Mouse (Mus musculus) adrenal gland, postnatal 14 days (tissue): ENCODE results near the gene 4930558K02Rik. TPM values are rescaled to one million over a fixed set of nuclear protein-coding genes. Genes with fewer than 3 reads are reported as not detected.

ENCODE experiments used
- DNase-seq: peaks from one replicate; pipeline ENCODE4 v3.0.0; 2021; ENCODE audit warnings: mixed read lengths
- total RNA-seq: library from RNA; stranded (reverse); gene quantifications from 2 replicates; pipeline ENCODE4 v1.2.3, GENCODE M21; 2021

Gene 4930558K02Rik
- total RNA-seq, 1 experiment from 2014 or later: not detected

- DNase-seq: no peak
These were observed 79.3 kb downstream of the 4930558K02Rik start for GRCm38 (mm10) chr1:161900129-161900528.

DNA sequence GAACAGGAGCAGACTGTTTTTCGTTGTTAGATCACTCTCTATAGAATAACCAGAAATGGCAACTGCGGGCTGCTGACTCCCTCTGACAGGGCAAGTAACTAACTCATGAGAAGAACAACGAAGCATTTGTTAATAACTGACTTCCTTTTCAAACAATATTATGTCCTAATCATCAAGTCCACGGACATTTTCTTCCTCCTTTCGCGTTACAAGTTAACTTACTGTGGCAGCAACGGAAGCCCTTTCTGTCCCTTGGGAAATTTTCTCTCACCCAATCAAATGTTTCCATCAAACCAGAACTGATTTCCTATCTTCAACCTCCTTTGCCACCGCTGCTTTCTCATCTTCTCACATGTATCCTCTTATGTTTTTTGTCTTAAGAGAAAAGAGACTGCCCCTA, 82.2 kb downstream of the 4930558K02Rik start:
- DNase-seq: no peak

- DNase-seq: no peak
These were observed 83.3 kb downstream of the 4930558K02Rik start for GRCm38 (mm10) chr1:161896130-161896529.

DNA sequence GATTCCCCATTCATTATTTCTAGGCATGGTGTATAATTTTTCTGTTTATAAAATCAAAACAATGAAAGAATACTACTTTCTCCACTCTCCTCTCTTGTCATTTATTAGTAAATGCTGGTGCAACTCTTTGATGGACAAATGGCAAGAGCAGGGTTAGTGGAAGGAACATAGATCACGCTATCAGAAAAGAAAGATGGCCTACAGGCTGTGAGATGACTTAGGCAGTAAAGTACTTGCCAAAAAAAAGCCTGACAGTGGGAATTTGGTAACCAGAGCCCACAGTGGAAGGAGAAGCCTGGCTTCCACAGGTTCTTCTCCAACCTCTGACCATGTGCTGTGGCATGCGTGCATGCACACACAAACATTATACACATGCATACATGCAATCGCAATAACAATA, 84.4 kb downstream of the 4930558K02Rik start:
- DNase-seq: no peak

DNA sequence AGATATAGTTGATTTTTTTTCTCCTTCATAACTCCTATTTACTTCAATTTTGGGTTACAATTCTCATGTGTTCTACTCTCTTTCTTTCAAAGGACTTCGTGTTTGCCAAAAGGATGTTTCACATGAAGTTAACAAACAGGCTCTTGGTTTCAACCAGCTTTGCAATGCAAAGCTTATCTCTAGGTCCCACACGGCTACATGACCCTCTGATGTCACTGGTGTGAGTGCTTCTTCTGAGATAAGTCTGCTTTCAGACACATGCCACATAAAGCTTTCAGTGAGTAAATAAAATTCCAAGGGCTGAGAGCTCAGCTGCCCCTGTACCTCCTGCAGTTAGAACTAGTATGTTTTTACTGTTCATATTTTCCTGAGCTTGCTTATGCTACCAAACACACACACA, 84.9 kb downstream of the 4930558K02Rik start:
- no peak for DNase-seq

DNA sequence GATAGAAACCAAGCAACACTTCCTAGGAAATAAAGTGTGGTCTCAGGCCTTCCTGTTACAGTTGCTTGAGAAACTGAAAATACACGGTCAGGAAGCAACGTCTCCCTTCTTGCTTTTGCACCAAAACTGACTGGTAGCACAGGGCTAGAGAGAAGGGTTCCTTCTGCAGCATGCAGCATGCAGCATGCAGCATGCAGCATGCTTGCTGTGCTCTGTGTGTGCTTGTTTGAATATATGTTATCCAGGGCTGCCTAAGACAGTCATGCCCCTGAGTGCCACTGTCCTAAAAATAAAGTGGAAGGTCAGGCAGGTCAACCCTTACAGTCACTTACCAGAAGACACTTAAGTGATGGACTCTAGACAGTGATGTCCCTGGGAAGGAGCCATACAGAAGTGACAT, 85.3 kb downstream of the 4930558K02Rik start:
- no peak for DNase-seq

Other genes with a start within 250 kb of the 4930558K02Rik start
- not detected in 2 replicates for gene Fasl, start 191.1 kb downstream of the 4930558K02Rik start, total RNA-seq
- 44.2 and 47.6 TPM in 2 replicates for gene Suco, start 103.0 kb downstream of the 4930558K02Rik start, total RNA-seq
- 18.0 and 23.1 TPM in 2 replicates for gene Pigc, start 10.4 kb downstream of the 4930558K02Rik start, total RNA-seq